Mouse (Mus musculus) frontal cortex, adult (tissue): ENCODE measurements around the gene Smg6.
A peak's percentile ranks its signal among the peaks of the same experiment; 100 is the strongest.

Experiments
- ATAC-seq: cut with Nextera tagmentation; 2 replicates; pipeline ENCODE4 v1.9.2; 2017; ENCODE audit warnings: mild to moderate bottlenecking, moderate library complexity, mixed read lengths; ENCODE audit not compliant: low TSS enrichment

The Smg6 gene

GRCm38 (mm10) chr11:75147106-75147845, 221.7 kb downstream of the Smg6 start:
- no peak; the same call in 1 of the 2 replicates for ATAC-seq

DNA sequence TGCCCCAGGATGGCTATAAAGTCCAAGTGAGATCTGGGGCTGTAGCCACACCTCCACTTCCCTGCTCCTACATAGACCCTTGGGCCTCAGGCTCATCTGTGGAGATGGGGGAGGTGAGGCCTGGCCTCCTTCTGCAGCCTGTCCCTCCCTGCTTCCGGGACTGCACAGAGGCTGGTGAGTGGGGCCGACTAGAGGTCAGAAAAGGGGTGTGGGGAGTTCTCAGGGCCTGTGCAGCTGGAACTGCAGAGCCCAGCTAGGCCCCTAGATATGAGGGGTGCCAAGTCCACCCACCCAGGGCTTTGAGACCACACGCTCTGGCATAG, 222.2 kb downstream of the Smg6 start:
- ATAC-seq = no peak

DNA sequence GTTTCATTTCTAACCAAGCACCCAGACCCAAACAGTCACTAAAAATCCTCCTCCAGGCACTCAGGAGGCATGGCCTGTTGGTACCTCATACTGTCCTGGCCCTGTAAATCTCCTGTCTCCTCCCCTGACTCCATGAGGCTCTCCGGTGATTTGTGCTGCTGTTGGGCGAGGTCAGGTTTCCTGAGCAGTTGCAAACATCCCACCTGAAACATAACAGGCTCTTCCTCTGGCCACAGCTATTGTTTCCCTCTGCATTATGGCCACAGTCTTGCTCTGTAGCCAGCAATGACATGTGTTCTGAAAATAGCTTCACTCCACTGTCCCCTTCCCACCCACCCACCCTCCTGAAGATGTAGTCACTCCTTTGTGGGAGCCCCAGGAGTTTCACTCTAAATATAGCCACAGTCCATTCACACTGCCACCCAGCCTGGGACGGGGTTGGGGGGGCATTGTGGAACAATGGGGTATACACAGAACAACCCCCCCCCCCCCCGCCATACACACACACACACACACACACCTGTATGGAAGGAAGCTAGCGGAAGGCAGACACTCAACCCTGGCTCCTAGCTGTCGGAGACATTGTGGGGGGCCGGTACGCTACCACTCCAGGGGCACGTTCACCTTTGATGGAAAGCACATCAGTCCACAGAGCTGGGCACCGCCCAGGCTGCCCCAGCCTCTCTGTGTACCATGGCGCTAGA, 222.9 kb downstream of the Smg6 start:
- no peak for ATAC-seq

DNA sequence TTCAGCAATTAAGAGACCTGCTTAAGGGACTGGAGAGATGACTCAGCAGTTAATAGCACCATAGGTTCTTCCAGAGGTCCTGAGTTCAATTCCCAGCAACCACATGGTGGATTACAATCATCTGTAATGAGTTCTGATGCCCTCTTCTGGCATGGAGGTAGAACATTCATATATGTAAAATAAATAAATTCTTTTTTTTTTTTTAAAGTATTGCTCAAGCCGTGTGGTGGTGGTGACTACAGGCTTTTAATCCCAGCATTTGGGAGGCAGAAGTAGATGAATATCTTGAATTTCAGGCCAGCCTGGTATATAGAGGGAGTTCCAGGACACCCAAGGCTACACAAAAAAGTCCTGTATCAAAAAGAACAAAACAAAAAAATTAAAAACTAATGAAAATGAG, 224.7 kb downstream of the Smg6 start:
- no peak for ATAC-seq

DNA sequence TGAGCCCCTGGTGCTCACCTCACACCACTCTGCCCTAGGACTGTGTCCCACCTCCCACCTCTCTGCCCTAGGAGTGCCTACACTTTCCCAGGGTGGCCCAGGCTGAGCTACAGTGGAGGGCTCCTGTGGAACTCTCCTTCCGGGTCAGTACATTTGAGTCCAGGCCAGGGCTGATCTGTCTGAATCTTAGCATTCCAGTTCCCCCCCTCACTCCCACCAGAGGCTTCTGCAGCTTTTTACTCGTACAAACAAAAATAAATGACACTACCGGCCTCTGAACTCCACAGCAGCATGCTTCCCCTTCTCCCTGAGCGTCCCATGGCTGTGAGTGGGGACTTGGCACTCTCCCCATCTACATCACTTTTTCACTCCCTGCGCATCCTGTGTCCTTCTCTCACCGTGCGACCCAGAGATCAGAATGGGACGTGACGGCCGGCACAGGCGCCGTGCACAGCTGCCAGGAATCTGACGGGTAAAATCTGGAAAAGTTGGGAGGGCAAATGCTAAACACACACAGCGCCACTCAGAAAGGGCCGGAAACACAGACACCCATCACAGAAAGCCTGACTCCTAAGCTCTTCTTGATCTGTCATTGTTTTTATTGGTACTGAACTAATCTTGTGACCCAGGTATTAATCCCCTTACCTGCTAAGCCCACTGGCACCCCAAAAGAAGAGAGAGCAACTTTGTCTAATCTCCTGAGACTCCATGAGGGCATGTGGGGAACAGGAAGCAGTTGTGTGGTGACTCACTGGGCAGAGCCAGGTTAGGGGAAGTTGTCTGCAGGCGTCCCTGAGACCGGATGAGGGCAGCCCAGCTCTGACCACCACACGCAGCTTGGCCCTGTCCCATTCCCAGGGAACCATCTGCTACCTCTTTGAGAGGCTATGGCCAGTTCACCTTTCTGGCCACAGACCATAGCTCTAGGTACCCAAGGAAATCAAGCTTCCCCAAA, 227.3 kb downstream of the Smg6 start:
- ATAC-seq = no peak

DNA sequence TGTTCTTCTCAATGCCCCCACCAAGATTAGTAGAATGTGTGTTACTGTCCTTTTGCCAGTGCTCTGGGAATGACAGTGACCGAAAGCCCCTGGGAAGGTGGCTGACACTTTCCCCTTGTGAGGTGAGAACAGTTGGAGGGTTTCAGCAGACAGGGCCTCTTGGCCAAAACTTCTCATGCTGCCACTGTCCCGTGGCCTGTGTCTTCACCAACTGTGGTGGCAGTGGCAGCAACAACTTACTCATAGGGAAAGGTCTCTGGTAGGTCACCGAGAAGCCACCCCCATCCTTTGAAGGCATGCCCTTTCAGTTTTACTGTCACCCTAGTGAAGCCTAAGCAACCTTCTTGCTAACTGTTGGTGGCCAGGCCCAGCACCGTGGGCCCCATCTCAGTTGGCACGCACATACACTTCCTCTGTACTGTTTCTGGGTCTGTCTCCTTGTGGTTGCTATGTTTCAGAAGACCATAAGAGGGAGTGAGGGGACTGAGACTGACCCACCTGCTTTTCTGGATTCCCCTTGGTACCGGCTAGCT, 228.5 kb downstream of the Smg6 start:
- ATAC-seq = no peak

DNA sequence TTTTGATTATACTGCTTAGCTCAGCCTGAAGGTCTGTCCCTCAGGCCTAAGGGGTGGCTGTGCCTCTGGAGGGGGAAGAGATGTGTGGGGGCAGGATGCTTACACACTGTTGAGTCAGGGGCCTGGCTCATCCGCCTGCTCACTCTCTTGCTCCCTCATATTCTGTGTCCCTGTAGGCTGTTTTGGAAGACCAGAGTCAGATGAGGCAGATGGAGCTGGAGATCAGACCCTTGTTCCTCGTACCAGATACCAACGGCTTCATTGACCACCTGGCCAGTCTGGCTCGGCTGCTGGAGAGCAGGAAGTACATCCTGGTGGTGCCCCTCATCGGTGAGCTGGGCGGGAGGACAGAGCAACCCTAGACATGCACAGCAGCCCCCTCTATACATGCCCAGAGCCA, 230.4 kb downstream of the Smg6 start:
- no peak for ATAC-seq

GRCm38 (mm10) chr11:75156416-75156815, 230.8 kb downstream of the Smg6 start:
- no peak for ATAC-seq

GRCm38 (mm10) chr11:75157037-75157436, 231.4 kb downstream of the Smg6 start:
- ATAC-seq = no peak

DNA sequence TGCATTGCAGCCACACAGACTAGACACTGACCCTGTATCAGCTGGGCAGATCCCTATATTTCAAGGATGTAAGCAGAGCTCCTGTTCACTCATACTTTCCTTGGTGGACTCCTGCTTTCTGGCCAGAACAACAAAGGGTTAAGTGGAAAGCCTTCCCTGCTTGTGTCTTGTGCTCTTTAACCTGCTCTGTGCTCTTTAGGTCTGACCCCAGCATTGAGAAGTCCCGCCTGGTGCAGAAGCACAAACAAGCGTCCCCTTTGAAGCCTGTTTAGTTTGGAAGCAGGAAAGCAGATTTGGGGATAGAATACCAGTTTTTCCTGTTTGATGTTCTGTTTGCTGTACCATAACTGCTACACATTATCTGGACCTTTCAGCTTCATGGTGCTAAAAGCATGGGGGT, 232.3 kb downstream of the Smg6 start:
- ATAC-seq = no peak

GRCm38 (mm10) chr11:75158432-75158831, 232.8 kb downstream of the Smg6 start:
- ATAC-seq = no peak

DNA sequence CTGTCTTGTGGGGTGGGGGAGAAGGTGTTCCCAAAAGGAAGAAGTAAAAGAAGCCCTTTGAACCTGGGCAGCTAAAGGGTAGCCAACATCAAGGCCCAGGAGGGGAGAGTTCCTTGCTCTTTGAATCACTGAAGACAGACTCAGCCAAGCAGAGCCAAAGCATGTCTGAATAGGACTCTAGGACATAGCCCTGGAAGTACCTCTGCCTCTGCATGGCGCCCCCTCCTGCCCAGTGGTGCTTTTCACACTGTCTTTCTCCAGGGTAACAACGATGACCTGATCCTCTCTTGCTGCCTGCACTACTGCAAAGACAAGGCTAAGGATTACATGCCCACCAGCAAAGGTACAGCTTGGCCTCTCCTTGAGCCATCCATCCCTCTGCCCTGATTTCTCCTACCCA, 233.9 kb downstream of the Smg6 start:
- no peak for ATAC-seq

GRCm38 (mm10) chr11:75160954-75161353, 235.3 kb downstream of the Smg6 start:
- no peak for ATAC-seq

DNA sequence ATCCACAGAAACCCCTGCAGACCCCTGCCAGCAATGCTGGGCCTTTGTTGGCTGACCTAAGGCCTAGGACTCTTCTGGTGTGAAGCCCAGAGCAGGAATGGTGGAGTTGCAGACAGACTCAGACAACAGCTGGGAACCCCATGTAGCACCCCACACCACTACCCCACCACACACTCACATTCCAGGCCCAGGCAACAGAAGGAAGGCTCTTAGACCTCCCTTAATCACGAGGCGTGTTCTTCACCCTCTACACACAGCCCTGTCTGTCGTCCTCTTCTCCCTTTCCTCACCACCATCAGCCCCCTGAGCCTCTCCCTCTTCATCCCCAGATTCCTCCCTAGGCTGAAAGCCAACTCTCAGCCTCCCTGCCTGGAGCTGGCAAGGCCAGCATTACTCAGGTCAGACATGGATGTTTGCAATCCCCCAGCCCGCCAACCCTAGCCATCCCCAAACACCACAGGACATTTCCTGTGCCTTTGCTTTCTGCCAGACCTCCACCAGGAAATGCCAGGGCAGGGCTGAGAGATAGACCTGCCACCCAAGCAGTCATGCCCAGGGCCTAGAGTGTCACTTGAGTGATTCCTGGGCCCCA, 235.9 kb downstream of the Smg6 start:
- ATAC-seq = no peak

DNA sequence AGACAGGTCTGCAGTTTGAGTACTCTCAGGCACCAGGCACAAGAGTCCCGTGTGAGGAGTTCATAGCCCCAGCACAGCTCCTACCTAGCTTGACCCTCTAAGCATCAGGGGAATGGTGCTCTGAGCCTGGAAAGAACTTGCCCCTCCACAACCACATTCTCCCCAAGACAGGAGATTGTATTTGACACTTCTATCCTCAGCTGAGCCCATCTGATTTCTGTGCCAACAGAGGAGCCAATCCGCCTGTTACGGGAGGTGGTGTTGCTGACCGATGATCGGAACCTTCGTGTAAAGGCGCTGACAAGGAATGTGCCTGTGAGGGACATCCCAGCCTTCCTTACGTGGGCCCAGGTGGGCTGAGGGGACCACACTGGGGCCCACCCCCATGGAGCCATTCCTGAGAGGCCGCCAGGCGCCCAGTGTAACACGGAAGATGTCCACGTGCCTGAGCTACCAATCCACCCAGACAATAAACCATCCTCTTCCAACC, 237.0 kb downstream of the Smg6 start:
- no peak for ATAC-seq

- ATAC-seq = no peak
Observed at GRCm38 (mm10) chr11:75163379-75163778, 237.8 kb downstream of the Smg6 start.

DNA sequence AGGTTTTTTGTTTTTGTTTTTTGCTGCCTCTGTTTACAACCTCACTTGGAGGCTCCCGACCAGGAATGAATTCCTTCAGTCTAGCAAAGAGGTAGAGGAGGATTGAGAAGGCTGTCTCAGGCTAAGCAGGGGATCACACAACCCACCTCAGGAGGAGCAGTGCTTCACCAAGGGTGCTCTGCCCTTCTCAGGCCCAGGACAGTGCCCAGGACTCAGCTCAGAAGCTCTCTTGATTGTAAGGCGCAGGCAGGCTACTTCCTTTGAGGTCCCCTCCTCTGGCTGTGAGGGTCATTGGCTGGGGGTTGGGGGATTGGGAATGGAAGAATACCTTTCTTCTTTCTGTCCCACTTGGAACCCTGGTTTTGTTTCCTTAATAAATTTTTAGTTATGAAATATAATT, 238.4 kb downstream of the Smg6 start:
- no peak for ATAC-seq

DNA sequence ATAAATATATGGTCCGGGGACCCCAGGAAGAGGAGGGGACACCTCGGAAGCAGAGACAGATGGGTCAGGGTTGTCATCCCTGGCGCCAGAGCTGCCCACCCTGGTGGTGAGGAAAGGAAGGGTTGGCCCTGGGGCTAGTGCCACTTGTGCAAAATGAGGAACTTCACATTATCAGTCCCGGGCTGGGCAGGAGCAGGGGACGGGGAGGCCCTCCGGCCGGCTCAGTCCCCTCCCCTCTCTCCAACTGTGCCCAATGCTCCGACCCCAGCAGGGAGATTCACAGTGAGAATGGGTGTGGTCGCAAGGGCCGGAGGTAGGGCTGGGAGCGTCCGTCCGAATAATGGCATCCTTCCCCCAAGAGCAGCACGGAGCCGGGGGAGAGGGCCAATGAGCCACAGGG, 239.1 kb downstream of the Smg6 start:
- ATAC-seq = no peak

DNA sequence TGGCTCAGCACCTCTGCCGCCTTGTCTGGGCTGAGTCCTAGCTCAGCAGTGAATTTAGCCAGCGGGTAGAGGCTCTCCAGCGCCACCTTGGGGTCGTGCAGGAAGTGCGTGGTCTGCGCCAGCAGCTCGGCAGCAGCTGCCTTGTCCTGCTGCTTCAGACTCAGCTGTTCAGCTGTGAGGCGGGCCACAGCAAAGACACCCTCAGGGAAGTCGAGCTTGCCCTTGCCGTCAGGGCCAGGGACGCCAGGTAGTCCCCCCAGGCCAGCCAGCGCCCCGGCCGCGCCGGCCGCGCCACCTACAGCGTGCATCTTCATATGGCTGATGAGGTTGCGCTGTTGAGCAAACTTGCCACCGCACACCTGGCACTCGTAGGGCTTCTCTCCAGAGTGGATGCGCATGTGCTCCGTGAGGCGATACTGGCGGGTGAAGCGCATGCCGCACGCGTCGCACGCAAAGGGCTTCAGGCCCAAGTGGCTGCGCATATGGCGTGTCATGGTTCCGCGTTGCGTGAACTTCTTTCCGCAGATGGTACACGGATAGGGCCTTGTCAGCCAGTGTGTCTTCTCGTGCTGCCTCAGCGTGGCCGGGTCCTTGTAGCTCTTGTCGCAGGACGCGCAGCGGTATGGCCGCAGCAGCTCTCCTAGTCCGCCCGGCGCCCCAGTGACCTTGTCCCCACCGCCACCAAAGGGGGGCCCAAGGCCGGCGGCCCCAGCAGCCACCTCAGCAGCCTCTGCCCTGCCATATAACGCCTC, 240.0 kb downstream of the Smg6 start:
- ATAC-seq = peak; percentile 41

DNA sequence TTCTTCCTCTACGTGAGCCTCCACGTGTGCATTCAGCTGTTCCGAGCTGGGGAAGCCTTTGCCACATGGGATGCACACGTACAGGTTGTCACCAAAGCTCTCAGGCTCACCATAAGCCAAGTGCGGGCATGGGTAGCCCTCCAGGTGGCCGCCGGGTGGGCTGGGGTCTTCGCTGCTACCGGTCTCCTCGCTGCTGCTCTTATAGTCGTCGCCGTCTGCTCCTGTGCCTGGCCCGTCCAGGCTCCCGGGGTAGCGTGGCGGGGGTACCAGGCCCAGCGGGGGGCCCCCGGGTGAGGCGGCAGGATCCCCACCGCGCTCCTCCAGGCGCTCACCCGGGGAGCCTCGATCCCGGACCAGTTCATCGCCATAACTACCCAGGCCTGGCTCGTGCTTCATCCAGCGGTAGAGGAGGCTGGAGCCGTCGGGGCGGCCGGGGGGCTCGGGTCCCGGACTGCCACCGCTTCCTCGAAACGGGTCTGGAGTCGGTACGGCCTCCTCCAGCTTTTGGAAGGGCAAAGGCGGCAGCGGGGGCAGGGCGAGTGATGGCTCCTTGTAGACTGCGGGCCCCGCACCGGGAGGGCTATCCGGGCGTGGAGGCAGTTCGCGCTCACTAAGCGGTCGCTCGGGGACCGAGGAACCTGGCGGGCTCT, 240.7 kb downstream of the Smg6 start:
- ATAC-seq = no peak
